Mouse (Mus musculus) cerebellum, adult 2 months (tissue): ENCODE measurements around the gene Zcchc8.

Source experiments
- CTCF ChIP-seq: fragments of 200-500 bp; IDR thresholded peaks from 2 replicates; pipeline ENCODE4 v1.5.1; 2011; ENCODE audit warnings: low read depth, mild to moderate bottlenecking, control low read depth, low read length, moderate library complexity, borderline replicate concordance; ENCODE audit not compliant: insufficient read depth
- POLR2A ChIP-seq: fragments of 200-500 bp; IDR thresholded peaks from 2 replicates; pipeline ENCODE4 v1.6.1; 2011; ENCODE audit warnings: low read length, control low read depth, borderline replicate concordance; ENCODE audit not compliant: insufficient read depth

GRCm38 (mm10) chr5:123700625-123701024 lies 20.3 kb downstream of the Zcchc8 start:
- TF ChIP-seq POLR2A, result no peak
- no peak for TF ChIP-seq CTCF
